Mouse (Mus musculus): Measurements from ENCODE around the gene Fam161a.

DNA sequence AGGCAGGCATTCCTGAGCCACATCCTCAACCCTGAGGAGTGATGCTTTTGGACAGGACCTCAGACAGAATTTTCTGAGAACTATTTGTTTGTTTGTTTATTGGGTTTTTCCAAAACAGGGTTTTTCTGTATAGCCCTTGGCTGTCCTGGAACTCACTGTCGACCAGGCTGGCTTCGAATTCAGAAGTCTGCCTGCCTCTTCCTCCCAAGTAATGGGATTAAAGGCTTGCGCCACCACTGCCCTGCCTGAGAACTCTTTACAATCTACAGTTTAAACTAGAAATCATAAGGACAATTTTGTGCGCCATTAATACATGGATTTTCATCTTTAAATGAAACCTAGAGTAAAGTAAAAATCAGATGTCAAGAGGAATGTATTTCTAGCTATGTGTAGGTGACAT is 11.9 kb upstream of the Fam161a start:
- TF ChIP-seq POLR2A (IDR thresholded peaks at IDR 0.05; ENCODE audit: insufficient read depth, low read length) (no peak), CTCF (IDR thresholded peaks at IDR 0.05; ENCODE audit: low read depth, low read length) (no peak)
